Mouse (Mus musculus) erythroblast, embryonic 14.5 days (primary cell): ENCODE measurements around the gene Selenop.

ENCODE experiments used
- GATA1 ChIP-seq: IDR thresholded peaks from 2 replicates; pipeline ENCODE4 v1.6.1; 2012; ENCODE audit warnings: low read length, inconsistent platforms, mixed read lengths
- TAL1 ChIP-seq: IDR thresholded peaks from 3 replicates; pipeline ENCODE4 v1.6.1; 2012; ENCODE audit warnings: low read length, inconsistent platforms, mixed read lengths

- TF ChIP-seq TAL1 = no peak
- no peak for TF ChIP-seq GATA1
These were observed 16.7 kb upstream of the Selenop start for GRCm38 (mm10) chr15:3251718-3252067.
